Mouse (Mus musculus): ENCODE measurements around the gene Krt33b.
A peak's percentile ranks its signal among the peaks of the same experiment; 100 is the strongest.

The Krt33b gene

DNA sequence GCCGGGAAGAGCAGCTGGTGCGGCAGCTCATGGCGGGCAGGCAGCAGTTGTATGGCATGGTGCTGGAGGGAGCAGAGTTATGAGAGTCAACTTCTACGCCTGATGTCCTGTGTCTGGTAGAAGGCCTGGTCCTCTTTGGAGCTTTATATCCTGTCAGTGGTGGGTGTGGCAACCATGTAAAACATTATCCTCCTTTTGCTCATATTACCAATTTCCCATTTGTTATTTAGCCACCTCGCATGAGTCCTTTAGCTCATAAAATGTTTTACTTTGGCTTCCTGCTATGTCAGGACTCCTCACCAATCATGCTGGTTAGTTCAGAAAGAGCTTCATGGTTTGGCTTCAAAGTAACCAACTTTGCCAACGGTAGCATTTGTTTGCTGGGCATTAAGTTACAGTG lies at the start of gene Krt33b:
Krt33b (minus strand) TSS at position 101 of the 400 bp plus-strand sequence.
- no peak for DNase-seq

DNA sequence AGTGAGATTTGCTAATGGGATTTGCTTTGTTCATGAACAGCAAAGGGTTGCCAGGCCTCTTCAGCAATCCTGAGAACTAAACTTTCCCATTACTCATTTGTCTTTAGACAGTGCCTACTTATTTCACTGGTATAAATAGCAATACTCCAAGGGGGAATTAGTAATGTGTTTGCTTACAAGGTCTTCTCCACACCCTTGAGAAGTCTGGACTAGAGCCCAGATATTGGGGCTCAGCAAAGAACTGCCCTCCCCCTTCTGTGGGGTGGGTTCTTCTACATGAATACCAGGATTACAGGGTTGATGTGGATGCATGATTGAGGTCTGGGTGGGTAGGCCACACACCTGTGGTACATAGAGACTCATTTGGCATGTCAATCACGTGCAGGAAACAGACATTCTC lies 44.2 kb upstream of the Krt33b start:
- no peak for DNase-seq

DNA sequence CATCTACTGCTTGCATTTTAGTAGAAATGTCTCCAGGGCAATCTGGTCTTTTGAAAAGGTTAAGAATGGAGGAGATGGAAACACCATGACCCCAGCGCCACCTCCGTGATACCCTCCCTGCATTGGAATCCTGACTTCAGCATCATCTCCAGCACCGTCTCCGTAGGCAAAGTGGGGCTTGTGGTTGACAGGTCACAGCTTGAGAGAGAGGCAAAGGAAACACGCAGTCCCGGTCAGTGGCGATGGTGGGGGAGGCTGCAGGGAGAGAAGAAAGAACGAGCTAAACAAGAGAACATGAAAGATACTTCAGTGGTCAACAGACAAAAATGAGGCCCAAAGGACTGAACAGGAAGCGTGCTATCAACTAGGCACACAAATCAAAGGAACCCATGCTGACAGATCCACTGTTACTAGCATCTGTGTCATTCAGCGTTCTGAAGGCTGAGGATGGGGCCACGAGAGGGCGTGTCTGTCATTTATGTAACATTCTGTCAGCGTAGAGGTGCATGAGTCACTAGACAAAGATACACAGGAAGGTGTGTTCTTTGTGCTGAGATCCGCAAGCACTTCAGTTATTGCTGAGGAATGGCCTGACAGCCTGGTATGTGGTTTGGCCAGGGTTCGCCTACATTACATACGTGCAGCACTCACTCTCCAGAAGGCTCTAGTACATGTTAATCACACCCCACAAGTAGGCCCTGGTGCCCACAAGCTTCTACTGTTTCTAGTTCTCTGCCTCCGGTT lies 37.8 kb upstream of the Krt33b start:
- no peak for DNase-seq

DNA sequence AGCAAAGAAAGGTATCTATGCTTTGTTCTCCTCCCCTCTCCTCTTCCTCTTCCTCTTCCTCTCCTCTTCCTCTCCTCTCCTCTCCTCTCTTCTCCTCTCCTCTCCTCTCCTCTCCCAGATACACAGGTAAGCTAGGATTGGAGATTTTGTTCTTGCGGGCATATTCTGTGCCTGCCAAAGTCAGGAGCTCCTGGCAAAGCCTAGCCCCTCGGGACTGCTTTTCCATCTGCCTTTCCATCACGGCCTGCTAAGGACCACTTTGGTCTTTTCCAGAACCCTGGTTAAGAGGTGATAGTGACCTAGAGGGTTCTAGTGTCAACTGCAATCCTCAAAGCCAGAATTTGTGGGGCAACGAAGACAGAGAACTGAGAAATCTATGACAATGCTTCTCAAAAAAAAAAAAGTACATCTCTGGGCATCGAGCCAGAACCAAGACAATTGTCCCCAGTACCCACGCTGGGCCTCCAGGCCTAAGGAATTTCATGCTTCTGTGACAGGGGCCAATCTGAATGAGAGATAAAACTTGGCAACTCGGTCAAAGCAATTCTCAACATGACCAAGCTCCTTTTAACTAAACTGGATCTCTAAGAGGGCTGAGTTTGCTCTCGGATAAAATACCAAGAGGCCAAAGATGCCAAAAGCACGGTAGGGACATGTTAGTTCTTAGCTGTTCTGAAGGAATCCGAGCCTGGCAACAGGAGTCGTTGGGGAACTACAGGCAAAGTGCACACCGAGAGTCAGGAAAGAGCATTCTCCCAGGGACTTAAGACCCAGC lies 36.8 kb upstream of the Krt33b start:
- no peak for DNase-seq

DNA sequence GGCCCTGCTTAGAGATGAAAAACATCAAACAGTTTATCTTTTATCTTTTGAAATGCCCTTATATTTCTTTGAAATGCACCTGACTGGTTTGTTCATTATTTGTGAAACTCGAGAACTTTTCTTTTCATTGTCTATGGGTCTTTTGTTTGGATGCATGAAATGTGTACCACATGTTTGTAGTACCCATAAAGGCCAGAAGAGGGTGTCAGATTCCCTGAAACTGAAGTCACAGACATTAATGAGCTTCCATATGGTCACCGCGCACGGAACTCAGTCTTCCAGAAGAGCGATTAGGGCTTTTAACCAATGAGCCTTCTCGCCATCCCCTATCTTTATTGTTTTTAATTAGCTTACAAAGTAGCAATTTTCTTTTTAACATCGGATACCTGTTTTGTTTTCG lies 29.2 kb upstream of the Krt33b start:
- no peak for DNase-seq

DNA sequence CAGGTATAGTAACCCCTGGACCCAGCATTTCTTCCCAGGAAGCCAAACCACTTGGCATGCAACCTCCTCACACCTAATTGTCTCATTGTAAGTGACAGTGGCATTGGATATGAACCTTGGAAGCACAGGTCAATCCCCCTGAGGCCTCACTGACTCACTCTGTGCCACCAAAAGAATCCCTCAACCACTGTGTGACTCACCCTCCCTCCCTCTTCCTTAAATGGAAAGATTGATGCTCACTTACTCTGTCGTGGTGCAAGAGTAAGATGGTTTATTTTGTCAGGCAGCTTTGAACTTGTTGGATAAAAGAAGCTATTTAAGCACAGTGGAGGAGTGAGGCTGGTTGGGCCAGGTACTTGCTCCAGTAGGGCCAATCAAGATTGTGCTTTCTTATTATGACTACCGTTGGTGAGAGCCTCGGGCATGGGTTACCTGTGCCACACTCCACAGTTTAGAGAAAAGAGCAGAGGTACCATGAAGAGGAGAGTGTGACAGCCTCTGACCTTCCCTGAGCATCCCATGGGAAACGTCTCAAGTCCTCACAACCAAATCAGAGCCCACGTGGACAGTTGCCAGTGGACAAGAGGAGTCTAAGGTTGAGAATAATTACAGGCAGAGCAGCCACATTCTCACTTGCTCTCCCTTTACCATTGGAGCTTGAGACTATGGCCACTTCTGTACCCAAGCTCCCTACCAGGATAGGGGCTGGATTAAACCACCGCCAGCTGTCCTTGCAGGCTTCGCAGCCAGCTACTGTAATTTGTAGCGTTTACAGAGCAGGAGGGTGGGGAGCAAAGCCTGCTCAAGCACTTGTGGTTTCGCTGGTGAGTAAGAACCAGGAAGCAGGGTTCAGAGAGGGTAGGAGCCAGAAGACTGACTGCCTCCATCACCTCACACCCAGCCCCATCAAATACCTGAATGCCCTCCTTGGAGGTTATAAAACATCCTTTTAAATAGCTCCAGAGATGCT lies 26.3 kb upstream of the Krt33b start:
- DNase-seq: no peak

DNA sequence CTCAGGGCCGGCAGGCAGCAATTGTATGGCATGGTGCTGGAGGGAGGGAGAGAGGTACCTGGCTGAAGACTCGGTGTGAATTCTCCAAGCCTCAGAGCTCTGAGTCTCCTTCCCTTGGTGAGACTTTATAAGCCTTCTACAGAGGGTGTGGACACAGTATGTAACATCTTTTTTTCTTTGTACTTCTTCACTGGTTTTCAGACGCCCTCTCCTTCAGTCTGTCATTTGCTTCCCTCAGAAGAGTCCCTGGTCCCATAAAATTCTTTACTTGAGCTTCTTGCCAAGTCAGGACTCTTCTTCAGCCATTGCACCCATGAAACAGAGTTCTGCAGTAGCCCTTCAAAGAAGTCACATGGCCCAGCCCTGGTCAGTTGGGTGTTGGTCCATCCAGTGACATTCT lies 20.8 kb upstream of the Krt33b start, which contains the start of gene Krt31:
Krt31 (minus strand) TSS at position 101 of the 400 bp plus-strand sequence.
- DNase-seq: no peak

DNA sequence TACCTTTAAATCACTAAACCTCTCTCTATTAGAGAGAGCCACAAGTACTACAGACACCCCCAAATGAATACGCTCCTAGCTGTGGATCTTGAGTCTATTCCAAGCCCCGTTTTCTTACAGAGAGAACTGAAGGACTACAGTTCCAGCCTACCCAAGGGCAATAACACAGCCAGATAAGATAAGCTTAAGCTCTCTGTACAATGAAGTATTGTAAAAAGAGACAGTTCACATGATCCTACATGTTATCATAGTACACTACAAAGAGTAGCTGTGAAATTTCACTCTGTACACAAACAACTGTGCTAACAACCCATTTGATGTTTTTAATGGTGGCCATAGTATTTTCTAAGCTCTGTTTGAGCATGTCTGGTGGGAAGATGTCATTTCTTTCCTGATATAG lies 17.5 kb upstream of the Krt33b start:
- DNase-seq: no peak

DNA sequence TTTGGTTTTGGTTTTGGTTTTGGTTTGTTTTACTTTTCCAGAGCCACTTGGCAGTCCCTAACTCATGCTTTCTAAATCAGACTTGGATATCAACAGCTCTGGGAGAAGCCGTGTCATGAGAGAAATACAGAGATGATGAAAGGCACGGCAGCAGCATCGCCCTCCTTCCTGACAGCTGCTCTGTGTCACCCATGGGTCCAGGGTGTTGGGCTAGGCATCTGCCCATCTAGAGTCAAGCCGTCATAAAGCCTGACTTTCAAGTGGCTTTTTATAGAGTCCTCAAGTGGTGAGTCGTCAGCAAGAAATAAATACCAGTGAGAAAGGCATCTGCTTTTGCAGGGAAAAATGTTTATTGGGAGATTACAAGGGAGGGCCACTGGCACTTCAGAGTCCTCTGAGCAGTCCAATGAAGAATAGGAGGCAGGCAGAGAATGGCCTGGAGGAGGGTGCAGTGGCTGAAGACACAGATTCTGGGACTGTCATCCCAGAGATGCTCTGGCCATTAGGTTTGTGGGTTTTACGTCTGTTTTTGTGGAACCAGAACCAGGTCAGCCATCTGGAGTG lies 16.7 kb upstream of the Krt33b start:
- DNase-seq: no peak

DNA sequence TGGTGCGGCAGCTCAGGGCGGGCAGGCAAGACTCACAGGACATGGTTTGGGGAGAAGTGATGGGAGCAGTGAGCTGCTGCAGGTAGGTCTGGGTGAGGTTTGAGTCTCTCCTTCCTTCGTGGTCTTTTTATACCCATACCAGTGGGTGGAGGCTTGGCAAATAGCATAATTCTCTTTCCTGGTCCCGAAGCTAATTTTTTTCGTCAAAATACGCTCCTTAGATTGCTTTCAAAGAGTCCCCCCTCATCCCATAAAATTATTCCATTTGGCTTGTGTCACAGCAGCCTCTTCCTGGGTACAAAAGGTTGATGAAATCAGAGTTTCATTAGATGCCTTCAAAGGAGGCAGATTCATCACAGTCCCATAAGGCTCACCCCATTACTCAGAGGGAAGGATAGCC lies 11.8 kb upstream of the Krt33b start, which contains the start of gene Krt34:
Krt34 (minus strand) TSS at position 101 of the 400 bp plus-strand sequence.
- DNase-seq: no peak

DNA sequence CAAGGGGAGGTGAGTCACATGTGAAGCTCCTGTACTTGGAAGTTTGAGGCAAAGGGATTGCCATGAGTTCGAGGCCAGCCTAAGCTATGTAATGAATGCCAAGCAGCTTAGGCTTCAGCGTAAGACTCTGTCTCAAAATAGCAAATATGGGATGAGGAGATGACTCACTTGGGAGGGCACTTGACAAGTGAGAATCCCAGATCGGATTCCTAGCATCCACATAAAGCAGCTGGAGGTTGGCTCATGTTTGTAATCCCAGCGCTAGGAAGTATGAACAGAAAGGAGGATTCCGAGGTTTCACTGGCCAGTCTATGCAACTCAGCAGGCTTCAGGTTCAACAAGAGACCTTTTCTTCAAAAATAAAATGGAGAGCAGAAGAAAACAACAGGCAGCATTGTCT lies 8.2 kb downstream of the Krt33b start:
- DNase-seq: no peak

DNA sequence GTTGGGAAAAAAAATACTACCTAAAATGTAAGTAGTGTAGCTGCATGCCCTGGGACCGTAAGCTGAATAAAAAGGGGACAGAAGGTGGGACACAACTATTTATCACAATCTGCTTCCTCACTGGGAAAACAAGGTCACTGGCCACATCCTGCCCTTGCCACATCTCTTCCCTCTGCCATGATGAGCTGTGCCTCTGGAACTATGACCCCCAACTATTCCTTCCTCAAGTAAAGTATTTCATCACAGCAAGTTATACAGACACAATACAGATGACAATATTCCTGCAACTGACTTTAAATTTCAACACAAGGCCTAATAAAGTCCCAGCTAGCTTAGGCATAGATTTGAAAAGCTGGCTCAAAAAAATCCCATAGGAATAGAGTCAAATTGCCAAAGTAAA lies 10.2 kb downstream of the Krt33b start:
- no peak for DNase-seq

DNA sequence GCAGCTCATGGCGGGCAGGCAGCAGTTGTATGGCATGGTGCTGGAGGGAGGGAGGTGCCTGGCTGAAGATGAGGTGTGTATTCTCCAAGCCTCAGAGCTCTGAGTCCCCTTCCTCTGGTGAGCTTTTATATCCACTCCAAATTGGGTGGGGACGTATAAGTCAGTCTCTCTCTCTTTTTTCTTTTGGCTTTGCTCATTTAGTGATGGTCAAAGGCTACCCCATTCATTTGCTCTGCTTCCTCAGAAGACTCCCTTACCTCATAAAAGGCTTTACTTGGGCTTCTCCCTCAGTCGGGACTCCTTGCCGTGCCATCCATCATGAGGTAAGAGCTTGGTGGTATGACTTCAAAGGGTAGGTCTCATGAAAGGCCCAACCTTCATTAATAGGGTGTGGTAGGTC lies 13.6 kb downstream of the Krt33b start, which contains the start of gene Krt33a:
Krt33a (minus strand) TSS at position 101 of the 400 bp plus-strand sequence.
- no peak for DNase-seq

DNA sequence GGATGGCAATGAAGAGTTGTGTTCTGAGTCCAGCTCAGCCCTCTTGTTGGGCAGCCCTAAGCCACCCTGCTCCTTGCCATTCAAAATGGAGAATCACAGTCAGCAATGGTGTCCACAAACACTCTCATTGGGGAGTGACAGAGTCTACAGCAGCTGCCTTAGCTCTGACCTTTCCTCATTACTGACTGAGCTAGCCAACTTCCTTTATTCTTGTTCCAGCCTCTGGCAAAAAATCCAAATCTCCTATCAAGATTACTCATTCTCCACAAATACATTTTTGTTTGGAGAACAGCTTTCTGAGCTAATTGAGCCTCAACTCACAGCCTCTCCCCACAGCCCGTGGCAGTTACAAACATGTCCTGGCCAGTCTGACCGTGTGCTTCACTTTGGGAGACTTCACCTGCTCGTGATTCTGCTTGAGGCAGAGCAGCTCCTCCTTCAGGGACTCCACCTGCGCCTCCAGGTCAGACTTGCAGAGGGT lies 15.9 kb downstream of the Krt33b start:
- no peak for DNase-seq

DNA sequence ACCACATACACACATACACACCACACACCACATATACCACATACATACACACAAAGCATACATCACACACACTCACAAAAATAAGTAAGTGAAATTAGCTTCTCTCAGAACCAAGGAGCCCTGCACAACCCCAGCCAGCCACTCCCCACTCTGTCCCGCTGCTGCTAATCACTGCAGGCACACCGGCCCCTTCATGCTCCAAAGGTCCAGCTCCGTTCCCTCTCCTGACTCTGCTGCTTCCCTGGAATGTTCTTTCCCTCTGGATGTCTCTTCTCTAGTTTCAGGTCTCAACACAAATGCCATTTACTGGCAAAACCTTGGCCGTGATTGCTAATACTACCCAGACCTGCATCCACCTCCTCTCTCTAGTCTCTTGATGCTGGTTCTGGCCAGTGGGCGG lies 19.0 kb downstream of the Krt33b start:
- no peak for DNase-seq

DNA sequence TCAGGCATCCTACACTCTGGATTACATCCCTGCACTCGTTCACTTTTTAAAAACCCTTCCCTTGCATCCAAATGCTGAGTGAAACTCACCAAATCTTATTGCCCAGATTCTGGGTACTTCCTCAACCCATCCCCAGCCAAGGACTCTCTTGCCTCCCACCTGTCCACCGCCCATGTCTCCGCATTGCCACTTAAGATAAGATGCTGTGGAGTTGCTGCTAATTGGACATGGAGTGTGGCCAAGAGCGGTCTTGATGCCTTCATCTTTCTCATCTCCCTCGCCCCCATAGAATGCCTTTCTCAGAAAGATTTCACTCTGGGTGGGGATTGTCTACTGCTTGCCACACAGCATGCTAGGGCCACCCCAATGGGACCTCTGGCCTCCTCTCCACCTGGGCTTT lies 21.3 kb downstream of the Krt33b start:
- no peak for DNase-seq

DNA sequence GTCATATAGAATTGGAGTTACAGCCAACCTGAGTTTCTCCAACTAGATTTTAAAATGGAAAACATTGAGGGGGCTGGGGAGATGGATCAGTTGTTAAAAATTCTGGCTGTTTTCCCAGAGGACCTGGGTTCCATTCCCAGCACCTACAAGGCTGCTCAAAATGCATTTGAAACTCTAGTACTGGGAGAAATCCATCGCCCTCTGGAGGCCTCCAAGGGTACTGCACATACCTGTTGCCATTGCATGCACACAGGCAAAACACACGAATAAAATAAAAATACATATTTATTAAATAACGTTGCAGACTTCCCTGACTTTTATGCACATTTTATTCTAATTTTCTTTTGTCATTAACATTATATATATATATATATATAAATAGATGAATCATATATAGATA lies 23.0 kb downstream of the Krt33b start:
- DNase-seq: peak; percentile 37

DNA sequence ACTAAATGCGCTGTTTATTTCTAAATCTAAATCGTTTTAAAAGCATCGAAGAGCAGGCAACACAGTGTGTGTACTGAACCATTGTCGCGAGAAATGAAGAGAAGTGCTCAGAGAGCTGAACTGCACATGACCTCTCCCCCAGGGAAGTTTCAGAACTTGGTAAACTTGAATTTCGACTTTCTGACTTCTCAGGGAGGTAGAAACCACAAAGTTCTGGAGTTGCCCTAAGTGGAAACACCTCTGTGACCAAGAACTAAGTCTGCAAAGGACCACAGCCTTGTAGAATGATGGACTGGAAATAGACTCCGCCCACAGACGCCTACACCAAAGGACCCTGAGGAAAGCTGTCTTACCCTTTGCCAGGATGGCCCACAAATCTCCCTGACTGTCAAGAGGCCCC lies 23.8 kb downstream of the Krt33b start:
- DNase-seq: no peak

DNA sequence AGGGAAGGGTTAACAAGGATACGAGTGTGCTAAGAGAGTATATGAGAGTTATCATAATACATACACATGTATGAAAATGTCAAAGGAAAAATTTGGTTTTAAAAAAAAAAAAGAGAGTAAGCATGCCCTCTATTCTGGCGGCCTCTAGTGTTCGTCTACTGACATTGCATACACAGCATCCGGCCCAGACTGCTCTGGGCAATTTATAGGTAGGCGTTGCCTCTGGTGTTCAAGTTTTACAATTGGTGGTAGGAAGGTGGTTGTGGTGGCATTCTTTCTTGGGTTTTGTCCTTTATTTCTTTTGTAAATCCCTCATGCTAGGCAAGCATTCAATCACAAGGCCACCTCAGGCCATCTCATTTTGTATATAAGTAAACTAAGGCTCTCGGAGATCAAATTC lies 24.8 kb downstream of the Krt33b start:
- peak; percentile 52 for DNase-seq

DNA sequence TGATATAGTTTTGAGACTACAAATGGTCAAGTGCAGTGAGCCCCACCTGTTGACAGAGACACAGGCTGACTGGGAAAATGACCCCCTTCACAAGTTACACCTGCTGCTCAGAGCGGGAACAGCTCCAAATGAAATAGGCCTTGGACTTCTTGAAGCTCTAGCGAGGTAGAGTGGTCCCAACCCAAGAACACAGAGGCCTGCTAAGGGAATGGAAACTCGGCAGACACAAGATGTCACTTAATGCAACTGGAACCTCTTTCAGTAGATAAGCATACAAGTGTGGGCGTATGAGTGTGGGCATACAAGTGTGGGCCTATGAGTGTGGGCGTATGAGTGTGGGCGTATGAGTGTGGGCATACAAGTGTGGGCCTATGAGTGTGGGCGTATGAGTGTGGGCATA lies 30.6 kb downstream of the Krt33b start:
- DNase-seq: no peak

DNA sequence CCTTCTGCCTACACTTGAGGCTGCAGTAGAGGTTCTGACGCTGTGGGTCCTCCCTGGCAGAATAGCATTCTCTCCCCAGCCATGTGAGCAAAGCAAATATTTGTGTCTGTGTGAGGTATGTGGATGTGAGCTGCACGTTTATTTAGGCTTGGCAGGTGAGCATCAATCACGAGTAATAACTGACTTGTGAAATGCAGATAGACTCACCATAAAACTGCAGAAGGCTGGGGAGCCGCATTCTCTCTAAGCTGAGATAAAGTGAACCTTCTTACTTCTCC lies 35.3 kb downstream of the Krt33b start:
- DNase-seq: no peak

DNA sequence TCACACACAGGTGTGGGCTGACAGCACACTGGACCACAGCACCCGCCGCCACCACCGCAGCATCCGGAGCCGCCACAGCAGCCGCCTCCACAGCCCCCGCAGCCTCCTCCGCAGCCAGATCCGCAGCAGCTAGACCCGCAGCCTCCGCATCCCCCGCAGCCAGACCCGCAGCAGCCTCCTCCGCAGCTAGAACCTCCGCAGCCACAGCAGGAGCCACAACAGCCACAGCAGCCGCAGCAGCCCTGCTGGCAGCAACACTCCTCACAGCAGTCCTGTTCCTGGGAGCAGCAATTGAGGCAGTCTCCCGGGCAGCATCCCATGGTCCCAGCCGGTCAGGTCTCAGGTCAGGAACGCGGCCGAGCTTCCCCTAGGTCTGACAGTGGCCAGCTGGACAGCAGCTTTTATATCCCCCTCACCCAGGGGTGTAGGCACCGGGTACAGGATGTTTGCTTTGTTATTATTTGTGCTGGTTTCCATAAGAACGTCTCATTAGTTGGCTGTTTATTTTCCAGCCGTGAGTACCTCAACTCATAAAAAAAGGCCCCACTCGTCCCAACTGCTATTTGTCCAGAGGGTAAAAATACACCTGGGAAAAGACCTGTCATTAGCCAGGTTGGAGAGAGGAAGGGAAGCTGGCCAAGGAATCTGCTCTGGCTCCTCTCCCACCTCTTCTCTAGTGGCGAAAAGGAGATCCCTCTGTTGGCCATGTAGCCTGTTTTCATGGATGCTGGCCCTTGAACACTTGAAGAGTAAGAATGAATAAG lies 35.9 kb downstream of the Krt33b start, which contains the start of gene Krtap17-1:
Krtap17-1 (minus strand) TSS at position 375 of the 764 bp plus-strand sequence.
- DNase-seq: no peak
